Mouse (Mus musculus) small intestine, adult 2 months (tissue): ENCODE measurements at regions not wholly inside any gene's neighbourhood (a gene's known extent, or its start where the extent isn't known, plus 50 kb on each side); places are given as distances from the start of the nearest gene placed in this dataset.

Source experiments
- H3K27ac ChIP-seq: fragments of 200-500 bp; 2 replicates; pipeline ENCODE4 v1.5.1; 2012; ENCODE audit warnings: low read depth, low read length, control low read depth, inconsistent platforms; ENCODE audit not compliant: insufficient read depth
- H3K27me3 ChIP-seq: fragments of 200-500 bp; 2 replicates; pipeline ENCODE4 v1.6.1; 2012; ENCODE audit warnings: mild to moderate bottlenecking, moderate library complexity, low read length, inconsistent platforms; ENCODE audit not compliant: control insufficient read depth, insufficient read depth
- H3K36me3 ChIP-seq: fragments of 200-500 bp; 2 replicates; pipeline ENCODE4 v1.6.1; 2012; ENCODE audit warnings: mild to moderate bottlenecking, low read length, control low read depth, inconsistent platforms; ENCODE audit not compliant: control insufficient read depth, insufficient read depth
- H3K4me1 ChIP-seq: fragments of 200-500 bp; 2 replicates; pipeline ENCODE4 v1.6.1; 2012; ENCODE audit warnings: low read length, inconsistent platforms, mixed read lengths; ENCODE audit not compliant: control insufficient read depth, insufficient read depth, insufficient read length
- H3K4me3 ChIP-seq: fragments of 200-500 bp; 2 replicates; pipeline ENCODE4 v1.5.1; 2012; ENCODE audit warnings: low read depth, mild to moderate bottlenecking, control low read depth, inconsistent platforms, low read length, moderate library complexity
- CTCF ChIP-seq: fragments of 200-500 bp; IDR thresholded peaks from 2 replicates; pipeline ENCODE4 v1.5.1; 2012; ENCODE audit warnings: low read depth, mild to moderate bottlenecking, control low read depth, inconsistent platforms, low read length, moderate library complexity, mixed read lengths; ENCODE audit not compliant: insufficient replicate concordance, insufficient read length; ENCODE audit errors: extremely low read depth
- POLR2A ChIP-seq: fragments of 200-500 bp; IDR thresholded peaks from 2 replicates; pipeline ENCODE4 v1.6.1; 2012; ENCODE audit warnings: low read depth, mild to moderate bottlenecking, control low read depth, inconsistent platforms, low read length, moderate library complexity
- WGBS: fragments of 180-500 bp; shearing (Covaris S2); methylation state at CpG from one replicate; pipeline ENCODE4 v1.1.7; 2018; 5-methylcytosine and 5-hydroxymethylcytosine counted together

GRCm38 (mm10) chr3:9892884-9893494 is 194.9 kb upstream of the Gm9833 start:
- no peak overlapping the region for H3K27ac ChIP-seq
- no peaks in the 10 kb centered on the region; the same call in 1 of the 2 replicates for H3K27me3 ChIP-seq
- no peak overlapping the region for H3K4me3 ChIP-seq
- no peaks in the 10 kb centered on the region for H3K36me3 ChIP-seq
- 69% methylated on average over 4 of the region's 4 CpGs for WGBS
- peaks cover under 1% of the 10 kb centered on the region; the same call in 1 of the 2 replicates for H3K4me1 ChIP-seq
- TF ChIP-seq CTCF (no peak), POLR2A (no peak)

GRCm38 (mm10) chr3:9895396-9896135 is 192.3 kb upstream of the Gm9833 start:
- H3K4me3 ChIP-seq = no peak overlapping the region
- H3K36me3 ChIP-seq = no peaks in the 10 kb centered on the region
- 82% methylated on average over 11 of the region's 11 CpGs for WGBS
- H3K27me3 ChIP-seq = no peaks in the 10 kb centered on the region; the same call in 1 of the 2 replicates
- no peak overlapping the region for H3K27ac ChIP-seq
- no peaks in the 10 kb centered on the region for H3K4me1 ChIP-seq
- TF ChIP-seq CTCF (no peak), POLR2A (no peak)

GRCm38 (mm10) chr3:9896303-9896702 is 191.6 kb upstream of the Gm9833 start:
- Histone ChIP-seq H3K36me3 (no peaks in the 10 kb centered on the region), H3K27me3 (no peaks in the 10 kb centered on the region; the same call in 1 of the 2 replicates), H3K4me1 (no peaks in the 10 kb centered on the region), H3K4me3 (no peak overlapping the region), H3K27ac (no peak overlapping the region)
- TF ChIP-seq POLR2A = no peak
- TF ChIP-seq CTCF = no peak
- whole genome bisulfite sequencing = 85% methylated on average over 5 of the region's 5 CpGs

- Histone ChIP-seq H3K36me3 (no peaks in the 10 kb centered on the region), H3K27me3 (no peaks in the 10 kb centered on the region; the same call in 1 of the 2 replicates), H3K4me3 (no peak overlapping the region), H3K4me1 (no peaks in the 10 kb centered on the region), H3K27ac (no peak overlapping the region)
- 50% methylated on average over 5 of the region's 5 CpGs for WGBS
- TF ChIP-seq POLR2A = no peak
These were observed 186.2 kb upstream of the Gm9833 start for GRCm38 (mm10) chr3:9901663-9902062.

GRCm38 (mm10) chr3:9913357-9913756 is 174.6 kb upstream of the Gm9833 start:
- H3K27ac ChIP-seq = no peak overlapping the region
- TF ChIP-seq CTCF = no peak
- no peak for TF ChIP-seq POLR2A
- H3K27me3 ChIP-seq = no peaks in the 10 kb centered on the region
- H3K36me3 ChIP-seq = no peaks in the 10 kb centered on the region
- WGBS = 87% methylated on average over 1 of the region's 1 CpGs
- no peaks in the 10 kb centered on the region for H3K4me1 ChIP-seq
- no peak overlapping the region for H3K4me3 ChIP-seq

GRCm38 (mm10) chr3:9916538-9917106 is 171.3 kb upstream of the Gm9833 start:
- Histone ChIP-seq H3K27me3 (no peaks in the 10 kb centered on the region), H3K4me1 (no peaks in the 10 kb centered on the region), H3K27ac (no peak overlapping the region), H3K4me3 (no peak overlapping the region), H3K36me3 (no peaks in the 10 kb centered on the region)
- WGBS = 24% methylated on average over 7 of the region's 7 CpGs
- TF ChIP-seq CTCF (no peak), POLR2A (no peak)

GRCm38 (mm10) chr3:9920331-9920730 is 167.6 kb upstream of the Gm9833 start:
- Histone ChIP-seq H3K36me3 (no peaks in the 10 kb centered on the region), H3K4me1 (no peaks in the 10 kb centered on the region), H3K27ac (no peak overlapping the region), H3K27me3 (no peaks in the 10 kb centered on the region), H3K4me3 (no peak overlapping the region)
- no peak for TF ChIP-seq CTCF
- no peak for TF ChIP-seq POLR2A
- 90% methylated on average over 3 of the region's 3 CpGs for WGBS
